Mouse (Mus musculus): ENCODE data around the gene Lrig1.

GRCm38 (mm10) chr6:94702993-94703392 is 3.0 kb upstream of the Lrig1 start:
- no peak for TF ChIP-seq POLR2A (IDR thresholded peaks at IDR 0.05; ENCODE audit: borderline replicate concordance, control insufficient read depth, low read depth, low read length)
- TF ChIP-seq CTCF (IDR thresholded peaks at IDR 0.05; ENCODE audit: control insufficient read depth, insufficient read depth, low read length) = no peak

Data from bone marrow, adult 2 months (tissue).